Mouse (Mus musculus) heart, embryonic 11.5 days (tissue): ENCODE measurements at regions not wholly inside any gene's neighbourhood (a gene's known extent, or its start where the extent isn't known, plus 50 kb on each side); places are given as distances from the start of the nearest gene placed in this dataset.
A peak's percentile ranks its signal among the peaks of the same experiment; 100 is the strongest.

ENCODE experiments used
- ATAC-seq: fragments of 200-750 bp; cut with Nextera tagmentation; replicated peaks from 2 replicates; pipeline ENCODE4 v1.8.0; 2017; ENCODE audit warnings: moderate library complexity; ENCODE audit not compliant: insufficient number of reproducible peaks, low FRiP score, low TSS enrichment
- H3K27ac ChIP-seq: fragments of 300-500 bp; sonication (generic); 2 replicates; pipeline ENCODE4 v1.5.1; 2014; ENCODE audit warnings: mild to moderate bottlenecking, low read depth, low read length
- H3K27me3 ChIP-seq: fragments of 300-500 bp; sonication (generic); 2 replicates; pipeline ENCODE4 v1.6.1; 2014; ENCODE audit warnings: mild to moderate bottlenecking, low read length, mixed read lengths; ENCODE audit not compliant: control insufficient read depth, insufficient read depth
- H3K36me3 ChIP-seq: fragments of 300-500 bp; sonication (generic); 2 replicates; pipeline ENCODE4 v1.6.1; 2014; ENCODE audit warnings: mild to moderate bottlenecking, low read length, moderate library complexity, mixed read lengths; ENCODE audit not compliant: control insufficient read depth, insufficient read depth
- H3K4me1 ChIP-seq: fragments of 300-500 bp; sonication (generic); 2 replicates; pipeline ENCODE4 v1.6.1; 2014; ENCODE audit warnings: low read length; ENCODE audit not compliant: control insufficient read depth, insufficient read depth
- H3K4me2 ChIP-seq: fragments of 300-500 bp; sonication (generic); 2 replicates; pipeline ENCODE4 v1.6.1; 2014; ENCODE audit warnings: mild to moderate bottlenecking, moderate library complexity
- H3K4me3 ChIP-seq: fragments of 300-500 bp; sonication (generic); 2 replicates; pipeline ENCODE4 v1.5.1; 2014; ENCODE audit warnings: low read depth, low read length
- H3K9ac ChIP-seq: fragments of 300-500 bp; sonication (generic); 2 replicates; pipeline ENCODE4 v1.6.1; 2014; ENCODE audit warnings: mild to moderate bottlenecking, low read depth, low read length, moderate library complexity
- H3K9me3 ChIP-seq: fragments of 300-500 bp; sonication (generic); replicated peaks from 2 replicates; pipeline ENCODE4 v1.6.1; 2016; ENCODE audit warnings: low read length; ENCODE audit not compliant: control insufficient read depth
- WGBS: fragments of 180-500 bp; shearing (Covaris S2); extraction: QIAGEN DNeasy Blood & Tissue Kit; methylation state at CpG from one replicate; pipeline ENCODE4 v1.1.7; 2014; ENCODE audit not compliant: insufficient replicate concordance; 5-methylcytosine and 5-hydroxymethylcytosine counted together

- 64% methylated on average over 7 of the region's 7 CpGs for WGBS
- Histone ChIP-seq H3K36me3 (no peaks in the 10 kb centered on the region), H3K9me3 (no peaks in the 10 kb centered on the region), H3K4me1 (peaks cover 8% of the 10 kb centered on the region), H3K9ac (no peak overlapping the region), H3K4me3 (no peak overlapping the region), H3K27ac (no peak overlapping the region), H3K4me2 (no peak overlapping the region), H3K27me3 (no peaks in the 10 kb centered on the region)
- no peak for ATAC-seq
Observed at GRCm38 (mm10) chr9:23062656-23063444, 160.0 kb upstream of the Bmper start.

- no peaks in the 10 kb centered on the region for H3K36me3 ChIP-seq
- ATAC-seq: no peak
- H3K9ac ChIP-seq: no peak overlapping the region
- no peak overlapping the region for H3K4me2 ChIP-seq
- H3K27me3 ChIP-seq: no peaks in the 10 kb centered on the region
- 72% methylated on average over 2 of the region's 2 CpGs for WGBS
- H3K27ac ChIP-seq: no peak overlapping the region
- H3K4me3 ChIP-seq: no peak overlapping the region
- H3K9me3 ChIP-seq: no peaks in the 10 kb centered on the region
- peaks cover 15% of the 10 kb centered on the region for H3K4me1 ChIP-seq
Observed at GRCm38 (mm10) chr9:23064001-23064400, 158.9 kb upstream of the Bmper start.

- H3K27me3 ChIP-seq: no peaks in the 10 kb centered on the region
- WGBS: 86% methylated on average over 3 of the region's 3 CpGs
- H3K36me3 ChIP-seq: no peaks in the 10 kb centered on the region
- no peak overlapping the region for H3K9ac ChIP-seq
- H3K27ac ChIP-seq: no peak overlapping the region
- H3K4me2 ChIP-seq: no peak overlapping the region
- H3K9me3 ChIP-seq: no peaks in the 10 kb centered on the region
- ATAC-seq: no peak
- H3K4me1 ChIP-seq: peaks cover 15% of the 10 kb centered on the region
- H3K4me3 ChIP-seq: no peak overlapping the region
Observed at GRCm38 (mm10) chr9:23064811-23065210, 158.1 kb upstream of the Bmper start.

- H3K36me3 ChIP-seq: no peaks in the 10 kb centered on the region
- H3K9me3 ChIP-seq: no peaks in the 10 kb centered on the region
- H3K4me3 ChIP-seq: no peak overlapping the region
- H3K27me3 ChIP-seq: no peaks in the 10 kb centered on the region
- no peak overlapping the region for H3K27ac ChIP-seq
- H3K4me2 ChIP-seq: no peak overlapping the region
- ATAC-seq: no peak
- peaks cover 11% of the 10 kb centered on the region for H3K4me1 ChIP-seq
- 46% methylated on average over 6 of the region's 6 CpGs for WGBS
- no peak overlapping the region for H3K9ac ChIP-seq
Observed at GRCm38 (mm10) chr9:23068101-23068791, 154.6 kb upstream of the Bmper start.

- Histone ChIP-seq H3K9ac (no peak overlapping the region), H3K27ac (no peak overlapping the region), H3K9me3 (no peaks in the 10 kb centered on the region), H3K4me3 (no peak overlapping the region), H3K36me3 (no peaks in the 10 kb centered on the region), H3K27me3 (no peaks in the 10 kb centered on the region), H3K4me1 (peaks cover 11% of the 10 kb centered on the region), H3K4me2 (no peak overlapping the region)
- ATAC-seq: no peak
- 65% methylated on average over 7 of the region's 7 CpGs for WGBS
Observed at GRCm38 (mm10) chr9:23069161-23069560, 153.7 kb upstream of the Bmper start.

- ATAC-seq: no peak
- H3K27ac ChIP-seq: peak overlapping the region; percentile 29; the same call in 1 of the 2 replicates
- H3K9ac ChIP-seq: no peak overlapping the region
- H3K27me3 ChIP-seq: no peaks in the 10 kb centered on the region
- H3K4me1 ChIP-seq: peaks cover 11% of the 10 kb centered on the region
- H3K4me3 ChIP-seq: no peak overlapping the region
- H3K4me2 ChIP-seq: no peak overlapping the region
- WGBS: 35% methylated on average over 2 of the region's 2 CpGs
- H3K9me3 ChIP-seq: no peaks in the 10 kb centered on the region
- no peaks in the 10 kb centered on the region for H3K36me3 ChIP-seq
Observed at GRCm38 (mm10) chr9:23071006-23071405, 151.9 kb upstream of the Bmper start.

- no peaks in the 10 kb centered on the region for H3K27me3 ChIP-seq
- no peaks in the 10 kb centered on the region for H3K9me3 ChIP-seq
- WGBS: 79% methylated on average over 8 of the region's 8 CpGs
- H3K4me2 ChIP-seq: no peak overlapping the region
- no peak overlapping the region for H3K27ac ChIP-seq
- H3K4me1 ChIP-seq: peaks cover 8% of the 10 kb centered on the region
- ATAC-seq: no peak
- no peak overlapping the region for H3K4me3 ChIP-seq
- no peak overlapping the region for H3K9ac ChIP-seq
- no peaks in the 10 kb centered on the region for H3K36me3 ChIP-seq
Observed at GRCm38 (mm10) chr9:23072741-23073140, 150.1 kb upstream of the Bmper start.

- peak; percentile 82 for ATAC-seq
- WGBS: 22% methylated on average over 17 of the region's 17 CpGs
- no peak overlapping the region for H3K9ac ChIP-seq
- no peak overlapping the region for H3K4me3 ChIP-seq
- no peaks in the 10 kb centered on the region for H3K9me3 ChIP-seq
- H3K4me2 ChIP-seq: peak overlapping the region; percentile 34; the same call in 1 of the 2 replicates
- peak overlapping the region; percentile 73 for H3K27ac ChIP-seq
- no peaks in the 10 kb centered on the region for H3K27me3 ChIP-seq
- H3K4me1 ChIP-seq: peaks cover 5% of the 10 kb centered on the region; the same call in 1 of the 2 replicates
- no peaks in the 10 kb centered on the region for H3K36me3 ChIP-seq
Observed at GRCm38 (mm10) chr9:23083562-23083961, 139.3 kb upstream of the Bmper start.
